Mouse (Mus musculus) brain, embryonic 14.5 days (tissue): ENCODE results near the gene Nutf2-ps1.

Source experiments
- CTCF ChIP-seq: fragments of 200-500 bp; IDR thresholded peaks from 2 replicates; pipeline ENCODE4 v1.5.1; 2012; ENCODE audit warnings: inconsistent platforms, mild to moderate bottlenecking, moderate library complexity, borderline replicate concordance; ENCODE audit not compliant: insufficient read depth, insufficient read length; ENCODE audit errors: extremely low read depth
- POLR2A ChIP-seq: fragments of 200-500 bp; IDR thresholded peaks from 2 replicates; pipeline ENCODE4 v1.6.1; 2012; ENCODE audit warnings: mild to moderate bottlenecking, inconsistent platforms, borderline replicate concordance; ENCODE audit not compliant: poor library complexity, insufficient read depth, insufficient read length, severe bottlenecking; ENCODE audit errors: extremely low read depth

DNA sequence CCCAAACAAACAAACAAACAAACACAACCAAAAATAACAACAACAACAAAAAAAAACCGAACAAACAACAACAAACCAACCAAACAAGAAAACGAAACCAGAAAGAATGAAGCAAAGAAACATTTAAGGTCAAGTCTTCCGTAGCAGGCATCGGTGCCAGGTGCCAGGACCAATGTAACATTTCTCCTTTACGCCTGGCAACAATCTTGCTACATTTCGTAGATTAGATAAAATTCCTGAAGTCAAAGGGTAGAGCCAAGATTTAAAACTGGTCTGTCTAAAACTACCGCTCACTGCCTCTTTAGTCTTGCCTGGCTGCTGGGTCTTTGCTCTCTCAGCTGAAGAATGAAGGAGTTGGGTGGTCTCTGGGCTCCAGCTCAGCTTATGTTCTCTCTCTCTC lies 12.8 kb downstream of the Nutf2-ps1 start:
- TF ChIP-seq CTCF (no peak), POLR2A (no peak)
